Mouse (Mus musculus) lung, embryonic 14.5 days (tissue): ENCODE data around the gene S100a8. TPM values are rescaled to one million over a fixed set of nuclear protein-coding genes. Genes with fewer than 3 reads are reported as not detected.

Experiments
- ATAC-seq: fragments of 200-750 bp; cut with Nextera tagmentation; 2 replicates; pipeline ENCODE4 v1.8.0; 2017; ENCODE audit warnings: mild to moderate bottlenecking, moderate TSS enrichment, moderate library complexity; ENCODE audit not compliant: insufficient read depth
- DNase-seq: peaks from one replicate; pipeline ENCODE4 v3.0.0-alpha.2; 2015
- H3K27ac ChIP-seq: fragments of 300-500 bp; sonication (generic); 2 replicates; pipeline ENCODE4 v1.5.1; 2014; ENCODE audit warnings: low read depth, mild to moderate bottlenecking, moderate library complexity
- H3K27me3 ChIP-seq: fragments of 300-500 bp; sonication (generic); 2 replicates; pipeline ENCODE4 v1.6.1; 2014; ENCODE audit warnings: low read length, control low read depth; ENCODE audit not compliant: insufficient read depth
- H3K36me3 ChIP-seq: fragments of 300-500 bp; sonication (generic); 2 replicates; pipeline ENCODE4 v1.6.1; 2014; ENCODE audit warnings: control low read depth; ENCODE audit not compliant: insufficient read depth
- H3K4me1 ChIP-seq: fragments of 300-500 bp; sonication (generic); 2 replicates; pipeline ENCODE4 v1.6.1; 2014; ENCODE audit warnings: antibody characterized with exemption, control low read depth; ENCODE audit not compliant: insufficient read depth
- H3K4me2 ChIP-seq: fragments of 300-500 bp; sonication (generic); 2 replicates; pipeline ENCODE4 v1.6.1; 2014; ENCODE audit warnings: mild to moderate bottlenecking
- H3K4me3 ChIP-seq: fragments of 300-500 bp; sonication (generic); 2 replicates; pipeline ENCODE4 v1.5.1; 2014; ENCODE audit warnings: low read depth, low read length
- H3K9ac ChIP-seq: fragments of 300-500 bp; sonication (generic); 2 replicates; pipeline ENCODE4 v1.6.1; 2014
- H3K9me3 ChIP-seq: fragments of 300-500 bp; sonication (generic); 2 replicates; pipeline ENCODE4 v1.6.1; 2016; ENCODE audit warnings: low read depth, low read length, control low read depth
- CTCF ChIP-seq: IDR thresholded peaks from 2 replicates; pipeline ENCODE4 v1.5.1; 2016; ENCODE audit warnings: antibody characterized with exemption, low read depth
- WGBS: fragments of 180-500 bp; shearing (Covaris S2); extraction: QIAGEN DNeasy Blood & Tissue Kit; methylation state at CpG from one replicate; pipeline ENCODE4 v1.1.7; 2014; 5-methylcytosine and 5-hydroxymethylcytosine counted together
- polyA plus RNA-seq: library from polyadenylated mRNA; unstranded; fragments of >200 nt; fragmentation: Nextera tagmentation; extraction: Ambion mirVana; gene quantifications from 2 replicates; pipeline ENCODE4 v1.2.1, GENCODE M21; 2014

Gene S100a8
- polyA plus RNA-seq, 1 experiment from 2014 or later, result 5.6 TPM

DNA sequence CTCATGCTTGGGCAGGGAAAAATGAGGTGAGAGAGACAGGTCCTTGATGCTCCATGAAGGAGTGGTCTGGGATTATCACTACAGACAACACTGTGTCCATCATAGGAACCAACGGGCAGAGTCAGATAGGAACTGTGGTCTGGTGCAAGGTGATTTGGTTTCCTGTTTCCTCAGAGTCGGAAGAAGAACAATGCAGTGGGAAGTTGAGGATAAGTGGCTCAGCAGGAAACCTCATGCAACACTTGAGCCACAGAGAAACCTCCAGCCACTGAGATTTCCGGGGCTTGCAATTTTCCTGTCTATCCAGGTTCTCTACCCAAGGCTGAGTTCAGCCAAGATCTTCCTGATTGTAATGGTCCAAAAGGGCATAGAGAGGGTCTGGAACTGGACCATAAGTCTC, 9.9 kb downstream of the S100a8 start:
- ATAC-seq, result no peak
- Histone ChIP-seq H3K9ac (no peak overlapping the region), H3K27me3 (no peaks in the 10 kb centered on the region), H3K9me3 (no peaks in the 10 kb centered on the region), H3K4me3 (no peak overlapping the region), H3K4me1 (no peaks in the 10 kb centered on the region), H3K4me2 (no peak overlapping the region), H3K36me3 (no peaks in the 10 kb centered on the region), H3K27ac (no peak overlapping the region)
- 60% methylated on average over 3 of the region's 3 CpGs for WGBS
- no peak for DNase-seq
- no peak for TF ChIP-seq CTCF

GRCm38 (mm10) chr3:90683929-90684328, 15.2 kb downstream of the S100a8 start:
- DNase-seq (no peak), ATAC-seq (no peak)
- H3K4me1 ChIP-seq, result no peaks in the 10 kb centered on the region
- no peak overlapping the region for H3K27ac ChIP-seq
- no peak for TF ChIP-seq CTCF
- H3K4me2 ChIP-seq, result no peak overlapping the region
- H3K27me3 ChIP-seq, result no peaks in the 10 kb centered on the region
- H3K4me3 ChIP-seq, result no peak overlapping the region
- 90% methylated on average over 3 of the region's 3 CpGs for WGBS
- no peaks in the 10 kb centered on the region for H3K9me3 ChIP-seq
- no peaks in the 10 kb centered on the region for H3K36me3 ChIP-seq
- no peak overlapping the region for H3K9ac ChIP-seq

DNA sequence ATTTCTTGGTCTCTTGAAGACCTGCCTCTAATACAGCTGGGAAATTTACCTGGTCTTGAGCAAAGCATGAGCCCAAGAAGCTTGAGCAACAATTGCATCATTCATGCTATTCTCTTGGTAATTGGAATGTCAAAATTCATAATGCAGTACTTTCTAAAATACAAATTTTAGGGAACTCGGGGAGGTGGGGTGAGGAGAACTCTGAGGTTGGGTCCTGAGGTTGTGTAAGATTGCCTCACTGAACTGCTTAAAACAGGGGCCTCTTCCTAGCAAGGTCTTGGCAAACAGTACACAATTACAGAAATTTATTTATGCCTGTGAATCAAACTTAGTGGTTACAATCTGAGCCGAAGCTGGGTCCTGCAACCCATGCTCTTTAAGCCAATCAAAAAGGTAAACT, 18.1 kb downstream of the S100a8 start:
- DNase-seq, result no peak
- Histone ChIP-seq H3K9me3 (no peaks in the 10 kb centered on the region), H3K27ac (no peak overlapping the region), H3K9ac (no peak overlapping the region), H3K4me3 (no peak overlapping the region), H3K4me1 (no peaks in the 10 kb centered on the region), H3K36me3 (no peaks in the 10 kb centered on the region), H3K4me2 (no peak overlapping the region), H3K27me3 (no peaks in the 10 kb centered on the region)
- WGBS, result 66% methylated on average over 2 of the region's 2 CpGs
- ATAC-seq, result no peak
- no peak for TF ChIP-seq CTCF

- no peak for DNase-seq
- Histone ChIP-seq H3K4me1 (no peaks in the 10 kb centered on the region), H3K9me3 (no peaks in the 10 kb centered on the region), H3K4me2 (no peak overlapping the region), H3K9ac (no peak overlapping the region), H3K27me3 (no peaks in the 10 kb centered on the region), H3K4me3 (no peak overlapping the region), H3K36me3 (no peaks in the 10 kb centered on the region), H3K27ac (no peak overlapping the region)
- no peak for TF ChIP-seq CTCF
- WGBS, result 61% methylated on average over 2 of the region's 2 CpGs
- ATAC-seq, result no peak
These were observed 24.7 kb downstream of the S100a8 start for GRCm38 (mm10) chr3:90693496-90693895.

DNA sequence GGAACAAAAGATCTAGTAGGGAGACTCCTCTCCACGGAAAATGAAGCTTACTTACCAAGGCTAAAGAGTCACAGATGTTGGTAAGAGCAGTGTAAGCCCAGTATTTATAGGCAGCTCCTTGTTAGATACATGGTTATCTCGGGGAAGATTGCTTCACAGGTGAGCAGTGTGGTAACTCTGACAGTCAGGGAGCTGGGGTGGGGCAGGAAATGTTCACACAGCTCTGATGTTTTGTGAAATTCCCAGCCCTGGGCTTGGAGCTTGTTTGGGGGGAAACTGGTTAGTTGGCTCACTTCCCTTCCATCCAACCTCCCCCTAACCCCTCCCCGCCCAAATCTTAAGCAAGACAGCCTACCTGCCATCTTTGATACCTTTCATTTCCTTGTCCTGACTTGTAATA, 26.8 kb downstream of the S100a8 start, which contains the start of gene S100a9:
S100a9 (minus strand) TSS at position 109 of the 400 bp plus-strand sequence.
- no peak within 1 kb of the TSS for H3K4me3 ChIP-seq
- H3K27me3 ChIP-seq, result no peaks in the 10 kb centered on the region
- no peaks in the 10 kb centered on the region for H3K4me1 ChIP-seq
- no peak within 1 kb of the TSS for H3K9ac ChIP-seq
- no peaks in the 10 kb centered on the region for H3K9me3 ChIP-seq
- no peak within 1 kb of the TSS for H3K27ac ChIP-seq
- H3K36me3 ChIP-seq, result no peaks in the 10 kb centered on the region
- 56% methylated on average over 3 of the region's 3 CpGs for WGBS
- no peak for TF ChIP-seq CTCF
- DNase-seq (no peak), ATAC-seq (no peak)
- no peak within 1 kb of the TSS for H3K4me2 ChIP-seq

DNA sequence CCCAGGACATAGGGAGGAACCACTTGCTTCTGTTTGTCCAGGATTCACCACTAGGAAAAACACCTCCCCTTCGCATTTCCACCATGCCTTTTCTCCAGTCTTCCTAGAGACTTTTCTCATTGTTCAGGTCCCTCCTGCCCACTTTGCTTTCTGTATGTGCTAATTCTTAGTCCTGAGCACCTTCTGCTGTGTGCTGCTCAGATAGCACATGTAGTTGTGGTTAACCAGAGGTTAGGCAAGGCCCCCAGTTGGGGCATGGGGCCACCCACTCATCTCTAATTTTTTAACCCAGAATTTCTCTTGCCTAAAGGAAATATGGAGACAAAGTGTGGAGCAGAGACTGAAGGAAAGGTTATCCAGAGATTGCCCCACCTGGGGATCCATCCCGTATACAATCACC, 33.5 kb downstream of the S100a8 start:
- TF ChIP-seq CTCF, result no peak
- ATAC-seq, result no peak
- no peaks in the 10 kb centered on the region for H3K9me3 ChIP-seq
- H3K4me1 ChIP-seq, result no peaks in the 10 kb centered on the region
- H3K4me3 ChIP-seq, result no peak overlapping the region
- no peaks in the 10 kb centered on the region for H3K27me3 ChIP-seq
- H3K27ac ChIP-seq, result no peak overlapping the region
- no peak overlapping the region for H3K9ac ChIP-seq
- no peak for DNase-seq
- 75% methylated on average over 2 of the region's 2 CpGs for WGBS
- H3K4me2 ChIP-seq, result no peak overlapping the region
- H3K36me3 ChIP-seq, result no peaks in the 10 kb centered on the region

- Histone ChIP-seq H3K9ac (no peak overlapping the region), H3K4me3 (no peak overlapping the region), H3K36me3 (no peaks in the 10 kb centered on the region), H3K27me3 (no peaks in the 10 kb centered on the region), H3K4me2 (no peak overlapping the region), H3K9me3 (no peaks in the 10 kb centered on the region), H3K4me1 (no peaks in the 10 kb centered on the region), H3K27ac (no peak overlapping the region)
- WGBS, result 21% methylated on average over 4 of the region's 4 CpGs
- peak; percentile 66 for DNase-seq
- TF ChIP-seq CTCF, result peak; percentile 72
- ATAC-seq, result peak; percentile 56; the same call in 1 of the 2 replicates
These were observed 39.9 kb downstream of the S100a8 start for GRCm38 (mm10) chr3:90708523-90709202.
